Mouse (Mus musculus) midbrain, embryonic 14.5 days (tissue): ENCODE data around the gene Nme7. TPM values are rescaled to one million over a fixed set of nuclear protein-coding genes. Genes with fewer than 3 reads are reported as not detected.
A peak's percentile ranks its signal among the peaks of the same experiment; 100 is the strongest.

Source experiments
- ATAC-seq: fragments of 200-750 bp; cut with Nextera tagmentation; 2 replicates; pipeline ENCODE4 v1.8.0; 2017; ENCODE audit warnings: moderate number of reproducible peaks, moderate library complexity; ENCODE audit not compliant: low FRiP score, low TSS enrichment
- DNase-seq: peaks from one replicate; pipeline ENCODE4 v3.0.0-alpha.2; 2015
- H3K27ac ChIP-seq: fragments of 300-500 bp; sonication (generic); replicated peaks from 2 replicates; pipeline ENCODE4 v1.5.1; 2014; ENCODE audit warnings: mild to moderate bottlenecking, low read depth, low read length, moderate library complexity
- H3K27me3 ChIP-seq: fragments of 300-500 bp; sonication (generic); 2 replicates; pipeline ENCODE4 v1.6.1; 2014; ENCODE audit warnings: low read length, control low read depth, mixed read lengths; ENCODE audit not compliant: control insufficient read depth, insufficient read depth
- H3K36me3 ChIP-seq: fragments of 300-500 bp; sonication (generic); 2 replicates; pipeline ENCODE4 v1.6.1; 2014; ENCODE audit warnings: low read length, control low read depth; ENCODE audit not compliant: control insufficient read depth, insufficient read depth
- H3K4me1 ChIP-seq: fragments of 300-500 bp; sonication (generic); 2 replicates; pipeline ENCODE4 v1.6.1; 2014; ENCODE audit warnings: mild to moderate bottlenecking, antibody characterized with exemption, low read length, control low read depth; ENCODE audit not compliant: control insufficient read depth, insufficient read depth
- H3K4me2 ChIP-seq: fragments of 300-500 bp; sonication (generic); 2 replicates; pipeline ENCODE4 v1.6.1; 2014; ENCODE audit warnings: mild to moderate bottlenecking, low read length, moderate library complexity
- H3K4me3 ChIP-seq: fragments of 300-500 bp; sonication (generic); replicated peaks from 2 replicates; pipeline ENCODE4 v1.5.1; 2014; ENCODE audit warnings: low read depth, low read length
- H3K9ac ChIP-seq: fragments of 300-500 bp; sonication (generic); replicated peaks from 2 replicates; pipeline ENCODE4 v1.6.1; 2014; ENCODE audit warnings: mild to moderate bottlenecking, low read length, moderate library complexity
- H3K9me3 ChIP-seq: fragments of 300-500 bp; sonication (generic); 2 replicates; pipeline ENCODE4 v1.6.1; 2016; ENCODE audit warnings: low read length, control low read depth, mixed read lengths; ENCODE audit not compliant: control insufficient read depth
- WGBS: fragments of 180-500 bp; shearing (Covaris S2); extraction: QIAGEN DNeasy Blood & Tissue Kit; methylation state at CpG from one replicate; pipeline ENCODE4 v1.1.7; 2014; 5-methylcytosine and 5-hydroxymethylcytosine counted together
- polyA plus RNA-seq: library from polyadenylated mRNA; unstranded; fragments of >200 nt; fragmentation: Nextera tagmentation; extraction: Ambion mirVana; gene quantifications from 2 replicates; pipeline ENCODE4 v1.2.1, GENCODE M21; 2014

Gene Nme7
- polyA plus RNA-seq, 1 experiment from 2014 or later, result 29.4 TPM

GRCm38 (mm10) chr1:164399578-164399977, 95.7 kb downstream of the Nme7 start:
- H3K9ac ChIP-seq, result no peak overlapping the region
- H3K4me1 ChIP-seq, result peaks cover 19% of the 10 kb centered on the region
- H3K27ac ChIP-seq, result no peak overlapping the region
- no peak for DNase-seq
- ATAC-seq, result no peak
- H3K4me2 ChIP-seq, result no peak overlapping the region
- H3K36me3 ChIP-seq, result 0 out of 2 replicates have a peak, but pooled peaks cover 8% of the 10 kb centered on the region
- H3K27me3 ChIP-seq, result no peaks in the 10 kb centered on the region
- no peak overlapping the region for H3K4me3 ChIP-seq
- H3K9me3 ChIP-seq, result peaks cover 4% of the 10 kb centered on the region; the same call in 1 of the 2 replicates
- WGBS, result 97% methylated on average over 3 of the region's 3 CpGs

- WGBS, result 85% methylated on average over 5 of the region's 5 CpGs
- Histone ChIP-seq H3K9me3 (peaks cover 4% of the 10 kb centered on the region; the same call in 1 of the 2 replicates), H3K27ac (no peak overlapping the region), H3K9ac (no peak overlapping the region), H3K36me3 (0 out of 2 replicates have a peak, but pooled peaks cover 8% of the 10 kb centered on the region), H3K27me3 (no peaks in the 10 kb centered on the region), H3K4me3 (no peak overlapping the region), H3K4me2 (no peak overlapping the region), H3K4me1 (0 out of 2 replicates have a peak, but pooled peaks cover 6% of the 10 kb centered on the region)
- no peak for DNase-seq
- ATAC-seq, result no peak
Measured at GRCm38 (mm10) chr1:164405385-164405802, 101.5 kb downstream of the Nme7 start.

- H3K4me1 ChIP-seq, result 0 out of 2 replicates have a peak, but pooled peaks cover 6% of the 10 kb centered on the region
- no peak overlapping the region for H3K9ac ChIP-seq
- peaks cover 4% of the 10 kb centered on the region; the same call in 1 of the 2 replicates for H3K9me3 ChIP-seq
- no peak overlapping the region for H3K4me2 ChIP-seq
- WGBS, result 33% methylated on average over 5 of the region's 5 CpGs
- no peak overlapping the region for H3K27ac ChIP-seq
- H3K36me3 ChIP-seq, result 0 out of 2 replicates have a peak, but pooled peaks cover 8% of the 10 kb centered on the region
- no peak for DNase-seq
- no peak overlapping the region for H3K4me3 ChIP-seq
- no peaks in the 10 kb centered on the region for H3K27me3 ChIP-seq
- no peak for ATAC-seq
Measured at GRCm38 (mm10) chr1:164406506-164406905, 102.6 kb downstream of the Nme7 start.

GRCm38 (mm10) chr1:164408655-164409054, 104.7 kb downstream of the Nme7 start:
- Histone ChIP-seq H3K4me3 (no peak overlapping the region), H3K36me3 (0 out of 2 replicates have a peak, but pooled peaks cover 2% of the 10 kb centered on the region), H3K27ac (no peak overlapping the region), H3K4me2 (no peak overlapping the region), H3K27me3 (no peaks in the 10 kb centered on the region), H3K9ac (no peak overlapping the region), H3K4me1 (0 out of 2 replicates have a peak, but pooled peaks cover 6% of the 10 kb centered on the region), H3K9me3 (no peaks in the 10 kb centered on the region)
- ATAC-seq (no peak), DNase-seq (peak; percentile 49)
- 37% methylated on average over 2 of the region's 2 CpGs for WGBS

DNA sequence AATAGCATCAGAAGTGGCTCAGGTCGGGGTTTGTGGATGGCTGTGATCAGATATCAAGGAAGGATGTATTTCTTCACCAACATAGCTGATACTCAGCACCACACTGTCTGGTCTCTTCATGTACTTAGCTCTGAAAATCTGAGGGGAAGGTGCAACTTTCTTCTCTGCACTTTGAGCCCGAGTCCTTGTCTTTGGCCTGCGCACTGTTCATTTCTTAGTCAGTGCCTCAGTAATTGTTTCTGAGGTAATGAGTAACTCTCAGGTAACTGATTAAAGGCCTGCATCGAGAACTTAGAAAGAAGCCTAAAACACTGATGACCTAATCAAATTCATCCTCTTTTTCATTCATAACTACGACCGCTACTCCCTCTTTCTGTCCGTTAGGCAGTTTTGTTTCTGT, 107.4 kb downstream of the Nme7 start:
- H3K27me3 ChIP-seq, result no peaks in the 10 kb centered on the region
- H3K27ac ChIP-seq, result no peak overlapping the region
- no peak for DNase-seq
- 0 out of 2 replicates have a peak, but pooled peaks cover 6% of the 10 kb centered on the region for H3K4me1 ChIP-seq
- H3K9me3 ChIP-seq, result no peaks in the 10 kb centered on the region
- H3K36me3 ChIP-seq, result no peaks in the 10 kb centered on the region
- no peak overlapping the region for H3K9ac ChIP-seq
- no peak overlapping the region for H3K4me3 ChIP-seq
- no peak for ATAC-seq
- H3K4me2 ChIP-seq, result no peak overlapping the region
- 95% methylated on average over 7 of the region's 7 CpGs for WGBS

DNA sequence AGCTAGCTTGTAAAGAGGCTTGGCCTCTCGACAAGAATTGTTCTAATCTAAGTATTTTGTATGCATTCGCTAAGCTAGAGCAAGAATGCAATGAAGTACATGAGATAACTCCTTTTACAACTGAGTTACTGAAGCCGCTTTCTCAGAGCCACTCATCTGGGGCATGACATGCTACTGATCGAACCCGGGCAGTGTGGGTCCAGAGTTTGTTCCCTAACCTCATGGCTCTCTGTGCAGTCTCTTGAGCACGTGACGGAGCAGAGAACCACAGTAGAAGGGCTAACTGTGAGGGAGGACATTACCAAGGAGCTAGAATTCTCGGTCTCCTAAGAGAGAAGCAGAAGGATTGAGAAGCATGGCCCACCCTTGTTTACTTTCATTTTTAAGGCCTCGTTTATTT, 109.0 kb downstream of the Nme7 start:
- no peak overlapping the region for H3K4me3 ChIP-seq
- no peak overlapping the region for H3K4me2 ChIP-seq
- 98% methylated on average over 9 of the region's 9 CpGs for WGBS
- ATAC-seq, result no peak
- no peak overlapping the region for H3K9ac ChIP-seq
- DNase-seq, result no peak
- 0 out of 2 replicates have a peak, but pooled peaks cover 6% of the 10 kb centered on the region for H3K4me1 ChIP-seq
- H3K36me3 ChIP-seq, result no peaks in the 10 kb centered on the region
- H3K27ac ChIP-seq, result no peak overlapping the region
- H3K27me3 ChIP-seq, result no peaks in the 10 kb centered on the region
- H3K9me3 ChIP-seq, result no peaks in the 10 kb centered on the region

DNA sequence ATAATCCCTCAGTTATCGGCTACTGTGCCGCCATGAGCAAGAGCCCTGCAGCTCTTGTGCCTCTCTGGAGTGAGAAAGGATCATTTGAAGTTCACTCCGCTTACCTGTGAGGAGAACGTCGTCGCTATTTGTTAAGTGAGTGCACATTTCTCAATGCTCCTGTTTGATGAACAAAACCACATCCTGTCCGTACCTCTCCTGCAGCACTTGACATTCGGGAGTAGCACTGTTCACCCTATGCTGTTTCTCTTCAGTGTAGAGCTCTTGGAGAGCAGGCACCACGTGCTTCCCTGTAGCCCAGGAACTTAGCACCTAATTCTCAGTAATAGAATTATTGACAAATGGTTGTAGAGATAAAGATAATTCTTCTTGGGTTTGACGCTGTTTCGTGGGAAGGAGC, 109.7 kb downstream of the Nme7 start:
- no peak for DNase-seq
- H3K4me1 ChIP-seq, result 0 out of 2 replicates have a peak, but pooled peaks cover 1% of the 10 kb centered on the region
- no peaks in the 10 kb centered on the region for H3K27me3 ChIP-seq
- no peak overlapping the region for H3K4me2 ChIP-seq
- no peak for ATAC-seq
- H3K9ac ChIP-seq, result no peak overlapping the region
- no peaks in the 10 kb centered on the region for H3K9me3 ChIP-seq
- 96% methylated on average over 11 of the region's 11 CpGs for WGBS
- H3K27ac ChIP-seq, result no peak overlapping the region
- H3K36me3 ChIP-seq, result no peaks in the 10 kb centered on the region
- no peak overlapping the region for H3K4me3 ChIP-seq

DNA sequence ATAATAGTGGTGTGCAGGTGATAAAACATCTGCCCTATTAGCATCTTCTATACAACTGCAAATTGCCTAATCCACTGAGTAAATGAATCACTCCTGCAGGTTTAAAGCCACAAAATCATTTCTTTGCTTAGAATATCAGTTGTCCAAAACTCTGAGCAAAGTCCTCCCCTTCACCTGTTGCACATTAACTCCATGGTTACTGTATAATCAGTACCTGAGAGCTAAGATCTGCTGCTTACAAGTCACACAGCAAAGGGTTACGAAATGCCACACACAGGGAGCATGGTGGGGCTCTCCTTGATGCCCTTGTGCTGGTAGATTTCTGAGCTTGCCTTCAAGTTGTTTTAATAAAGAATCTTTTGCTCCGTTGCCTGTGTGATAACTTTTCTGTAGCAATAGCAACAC, 111.4 kb downstream of the Nme7 start:
- H3K36me3 ChIP-seq, result no peaks in the 10 kb centered on the region
- H3K4me2 ChIP-seq, result no peak overlapping the region
- no peaks in the 10 kb centered on the region for H3K9me3 ChIP-seq
- H3K4me3 ChIP-seq, result no peak overlapping the region
- no peaks in the 10 kb centered on the region for H3K27me3 ChIP-seq
- WGBS, result 91% methylated on average over 2 of the region's 2 CpGs
- no peak overlapping the region for H3K27ac ChIP-seq
- H3K4me1 ChIP-seq, result no peaks in the 10 kb centered on the region
- DNase-seq, result no peak
- no peak for ATAC-seq
- no peak overlapping the region for H3K9ac ChIP-seq

- Histone ChIP-seq H3K36me3 (no peaks in the 10 kb centered on the region), H3K4me1 (no peaks in the 10 kb centered on the region), H3K9ac (no peak overlapping the region), H3K27ac (no peak overlapping the region), H3K4me2 (no peak overlapping the region), H3K9me3 (no peaks in the 10 kb centered on the region), H3K27me3 (no peaks in the 10 kb centered on the region), H3K4me3 (no peak overlapping the region)
- WGBS, result 91% methylated on average over 12 of the region's 12 CpGs
- DNase-seq, result no peak
- no peak for ATAC-seq
Measured at GRCm38 (mm10) chr1:164416692-164417394, 112.9 kb downstream of the Nme7 start.
